Mouse (Mus musculus) lung, embryonic 15.5 days (tissue): ENCODE results near the gene Nr2c1. TPM values are rescaled to one million over a fixed set of nuclear protein-coding genes. Genes with fewer than 3 reads are reported as not detected.

Experiments
- ATAC-seq: fragments of 200-750 bp; cut with Nextera tagmentation; 2 replicates; pipeline ENCODE4 v1.8.0; 2017; ENCODE audit warnings: moderate number of reproducible peaks, borderline replicate concordance; ENCODE audit not compliant: low FRiP score, low TSS enrichment; ENCODE audit errors: extremely low read depth
- H3K27ac ChIP-seq: fragments of 300-500 bp; sonication (generic); 2 replicates; pipeline ENCODE4 v1.5.1; 2015; ENCODE audit warnings: moderate library complexity, mild to moderate bottlenecking, inconsistent platforms
- H3K27me3 ChIP-seq: fragments of 300-500 bp; sonication (generic); 2 replicates; pipeline ENCODE4 v1.6.1; 2015; ENCODE audit warnings: inconsistent platforms
- H3K36me3 ChIP-seq: fragments of 300-500 bp; sonication (generic); 2 replicates; pipeline ENCODE4 v1.6.1; 2015; ENCODE audit warnings: inconsistent platforms
- H3K4me1 ChIP-seq: fragments of 300-500 bp; sonication (generic); 2 replicates; pipeline ENCODE4 v1.6.1; 2015; ENCODE audit warnings: inconsistent platforms
- H3K4me2 ChIP-seq: fragments of 300-500 bp; sonication (generic); 2 replicates; pipeline ENCODE4 v1.6.1; 2015; ENCODE audit warnings: inconsistent platforms, mild to moderate bottlenecking, moderate library complexity
- H3K4me3 ChIP-seq: fragments of 300-500 bp; sonication (generic); 2 replicates; pipeline ENCODE4 v1.5.1; 2015; ENCODE audit warnings: mild to moderate bottlenecking, inconsistent platforms
- H3K9ac ChIP-seq: fragments of 300-500 bp; sonication (generic); 2 replicates; pipeline ENCODE4 v1.6.1; 2015; ENCODE audit warnings: inconsistent platforms
- H3K9me3 ChIP-seq: fragments of 300-500 bp; sonication (generic); 2 replicates; pipeline ENCODE4 v1.6.1; 2016; ENCODE audit warnings: inconsistent platforms
- WGBS: fragments of 180-500 bp; shearing (Covaris S2); methylation state at CpG from one replicate; pipeline ENCODE4 v1.1.7; 2015; 5-methylcytosine and 5-hydroxymethylcytosine counted together
- polyA plus RNA-seq: library from polyadenylated mRNA; unstranded; fragments of >200 nt; fragmentation: Nextera tagmentation; extraction: Ambion mirVana; gene quantifications from 2 replicates; pipeline ENCODE4 v1.2.1, GENCODE M21; 2015

The Nr2c1 gene
- polyA plus RNA-seq, 1 experiment from 2014 or later, result 8.8 TPM

DNA sequence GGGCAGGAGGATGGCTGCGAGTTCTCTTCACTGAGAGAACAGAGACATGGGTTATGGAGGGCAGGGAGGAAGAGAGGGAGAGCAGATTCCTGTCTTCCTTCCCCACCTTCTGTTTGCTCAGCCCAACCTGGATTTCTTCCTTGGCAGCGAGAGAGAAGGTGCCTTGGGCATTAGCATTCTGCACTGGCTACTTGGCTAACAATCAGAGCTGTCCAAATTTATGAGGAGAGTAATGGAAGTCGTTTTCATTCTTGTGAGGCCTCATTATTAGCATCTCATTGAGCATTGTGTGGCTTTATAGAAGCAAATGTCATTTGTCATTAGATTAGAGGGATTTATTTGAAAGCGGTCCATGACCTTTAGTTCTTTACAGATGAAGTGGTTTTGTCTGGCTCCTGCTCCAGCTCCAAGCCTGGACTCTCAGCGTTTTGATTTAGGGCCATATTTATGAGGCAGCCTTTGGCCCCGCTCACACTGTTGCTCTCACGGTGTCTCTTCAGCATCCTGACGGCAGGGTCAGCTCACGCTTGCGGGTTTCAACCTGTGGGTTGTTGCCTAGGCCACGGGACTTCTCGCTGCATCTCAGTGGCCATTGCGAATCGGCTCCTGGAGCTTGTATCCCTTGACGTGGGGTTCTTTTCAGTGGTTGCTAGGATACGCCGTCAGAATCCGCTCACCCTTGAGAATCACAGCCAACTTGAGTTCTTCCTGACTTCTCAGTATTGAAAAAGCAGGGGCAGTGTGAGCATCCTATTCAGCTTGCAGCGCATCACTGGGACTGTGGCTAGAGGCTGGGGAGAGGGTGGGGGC, 82.6 kb downstream of the Nr2c1 start:
- Histone ChIP-seq H3K36me3 (no peaks in the 10 kb centered on the region), H3K4me1 (no peaks in the 10 kb centered on the region), H3K27ac (no peak overlapping the region), H3K27me3 (no peaks in the 10 kb centered on the region), H3K4me2 (no peak overlapping the region), H3K9me3 (no peaks in the 10 kb centered on the region), H3K9ac (no peak overlapping the region), H3K4me3 (no peak overlapping the region)
- ATAC-seq, result no peak
- 46% methylated on average over 19 of the region's 19 CpGs for WGBS

DNA sequence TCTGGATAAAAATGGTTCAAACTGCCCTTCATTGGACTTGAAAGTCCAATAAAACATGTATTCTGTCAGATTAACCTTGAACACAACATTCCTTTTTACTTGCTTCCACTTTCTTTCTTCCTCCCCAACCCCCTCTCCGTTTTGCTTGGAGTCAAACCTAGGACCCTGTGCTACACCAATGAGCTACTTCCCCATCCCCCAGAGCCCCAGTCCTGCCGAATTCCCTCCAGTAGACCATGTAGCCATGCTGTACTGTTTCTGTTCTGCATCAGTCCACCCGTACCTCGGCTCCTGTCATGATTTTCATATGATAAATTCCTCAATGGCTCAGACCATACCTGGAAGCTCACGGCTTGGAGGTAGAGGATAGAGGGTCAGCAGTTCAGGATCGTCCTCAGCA, 83.2 kb downstream of the Nr2c1 start:
- H3K4me3 ChIP-seq, result no peak overlapping the region
- no peak overlapping the region for H3K27ac ChIP-seq
- 74% methylated on average over 6 of the region's 6 CpGs for WGBS
- H3K4me2 ChIP-seq, result no peak overlapping the region
- H3K9ac ChIP-seq, result no peak overlapping the region
- no peaks in the 10 kb centered on the region for H3K4me1 ChIP-seq
- no peaks in the 10 kb centered on the region for H3K9me3 ChIP-seq
- no peak for ATAC-seq
- no peaks in the 10 kb centered on the region for H3K27me3 ChIP-seq
- no peaks in the 10 kb centered on the region for H3K36me3 ChIP-seq

DNA sequence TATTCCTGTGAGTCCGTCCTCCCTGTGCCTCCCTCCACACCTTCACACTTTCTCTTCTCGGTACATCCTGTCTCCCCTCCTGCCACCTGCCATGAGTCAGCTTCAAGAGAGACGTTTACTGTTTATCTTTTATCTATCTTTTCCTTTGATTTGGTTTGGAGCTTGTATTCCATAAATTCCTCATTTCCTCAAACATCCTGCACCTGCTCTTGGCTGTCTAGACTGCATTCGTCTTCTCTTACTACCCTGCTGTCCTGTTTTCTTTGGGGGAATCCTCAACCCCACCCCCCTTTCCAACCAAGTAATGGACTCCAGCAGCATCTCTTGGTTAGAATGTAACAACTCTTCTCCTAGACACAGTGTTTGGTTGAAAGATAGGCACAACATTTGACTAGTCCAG, 87.4 kb downstream of the Nr2c1 start:
- WGBS, result 16% methylated on average over 4 of the region's 4 CpGs

DNA sequence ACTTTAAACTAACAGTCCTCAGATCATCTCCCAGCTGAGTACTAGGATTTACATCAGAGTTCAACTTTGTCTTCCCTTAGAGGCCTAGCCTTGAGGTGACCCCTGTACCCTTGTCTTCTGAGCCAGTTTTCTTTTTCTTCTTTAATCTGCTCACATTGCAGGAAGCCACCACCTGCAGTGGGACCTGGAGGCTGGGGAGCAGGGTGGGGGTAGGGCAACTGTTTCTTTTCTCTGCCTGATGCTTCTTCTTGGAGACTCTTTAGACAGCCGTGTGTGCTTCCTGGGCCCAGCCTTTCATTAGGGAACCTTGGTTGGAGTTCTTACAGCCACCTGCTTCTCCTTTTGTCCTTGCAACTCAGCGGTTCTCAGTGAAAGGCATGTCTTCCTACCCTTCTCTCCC, 93.5 kb downstream of the Nr2c1 start:
- no peak for ATAC-seq
- H3K4me3 ChIP-seq, result no peak overlapping the region
- H3K9ac ChIP-seq, result no peak overlapping the region
- no peaks in the 10 kb centered on the region for H3K36me3 ChIP-seq
- H3K4me2 ChIP-seq, result no peak overlapping the region
- H3K27me3 ChIP-seq, result no peaks in the 10 kb centered on the region
- H3K27ac ChIP-seq, result no peak overlapping the region
- no peaks in the 10 kb centered on the region for H3K4me1 ChIP-seq
- WGBS, result 63% methylated on average over 2 of the region's 2 CpGs
- no peaks in the 10 kb centered on the region for H3K9me3 ChIP-seq

More for the DNA sequence above, 87.4 kb downstream of the Nr2c1 start:
- Histone ChIP-seq H3K9me3 (no peaks in the 10 kb centered on the region), H3K36me3 (no peaks in the 10 kb centered on the region), H3K27ac (no peak overlapping the region), H3K27me3 (no peaks in the 10 kb centered on the region), H3K4me2 (no peak overlapping the region), H3K4me1 (no peaks in the 10 kb centered on the region), H3K9ac (no peak overlapping the region), H3K4me3 (no peak overlapping the region)
- ATAC-seq, result no peak

Other genes with a start within 250 kb of the Nr2c1 start
- 27.8 TPM in 2 replicates for gene Vezt, start 112.2 kb upstream of the Nr2c1 start, polyA plus RNA-seq
- 3.1 and 3.2 TPM in 2 replicates for gene Fgd6, start 112.0 kb upstream of the Nr2c1 start, polyA plus RNA-seq
- 294 and 339 TPM in 2 replicates for gene Ndufa12, start 50.7 kb downstream of the Nr2c1 start, polyA plus RNA-seq
- gene Gm4792, start 150.7 kb downstream of the Nr2c1 start, polyA plus RNA-seq, result not detected in 2 replicates
- gene Tmcc3, start 163.9 kb downstream of the Nr2c1 start, polyA plus RNA-seq, result 5.1 and 7.3 TPM in 2 replicates